Mouse (Mus musculus) bone marrow macrophage, adult 2 months (primary cell): ENCODE measurements around the gene Mccc2. TPM values are rescaled to one million over a fixed set of nuclear protein-coding genes. Genes with fewer than 3 reads are reported as not detected.
"Not testable (repeated sequence)": the region's sequence is repeated elsewhere in the genome, so short reads cannot be mapped to it uniquely, and the experiment has no call there.

Source experiments
- H3K27ac ChIP-seq: 2 replicates; pipeline ENCODE4 v1.5.1; 2012; ENCODE audit warnings: low read depth, low read length; ENCODE audit not compliant: insufficient read depth
- H3K4me1 ChIP-seq: 2 replicates; pipeline ENCODE4 v1.6.1; 2012; ENCODE audit warnings: low read length; ENCODE audit not compliant: control insufficient read depth, insufficient read depth
- H3K4me3 ChIP-seq: 2 replicates; pipeline ENCODE4 v1.5.1; 2012; ENCODE audit warnings: mild to moderate bottlenecking, low read length, moderate library complexity; ENCODE audit not compliant: insufficient read depth
- CTCF ChIP-seq: IDR thresholded peaks from 2 replicates; pipeline ENCODE4 v1.5.1; 2012; ENCODE audit warnings: low read depth, mild to moderate bottlenecking, low read length, moderate library complexity
- POLR2A ChIP-seq: IDR thresholded peaks from 2 replicates; pipeline ENCODE4 v1.6.1; 2012; ENCODE audit warnings: mild to moderate bottlenecking, low read depth, low read length, borderline replicate concordance
- polyA plus RNA-seq: library from polyadenylated mRNA; stranded (reverse); fragments of >200 nt; gene quantifications from 2 replicates; pipeline ENCODE4 v1.2.4, GENCODE M21; 2012; ENCODE audit not compliant: missing spikeins, insufficient read depth, insufficient read length

Gene Mccc2
- 14.2 and 14.5 TPM in 2 replicates for polyA plus RNA-seq

- Histone ChIP-seq H3K4me3 (peak within 1 kb of the TSS; percentile 93), H3K27ac (no peak within 1 kb of the TSS)
- TF ChIP-seq POLR2A (no peak), CTCF (no peak)
Observed at GRCm38 (mm10) chr13:100014906-100015895, at the start of gene Mccc2. TSS of gene Mccc2 (minus strand) at chr13:100015639.

GRCm38 (mm10) chr13:100063936-100064335 lies 48.5 kb upstream of the Mccc2 start:
- no peak overlapping the region for H3K4me3 ChIP-seq
- no peaks in the 10 kb centered on the region for H3K4me1 ChIP-seq
- no peak overlapping the region for H3K27ac ChIP-seq
- no peak for TF ChIP-seq CTCF
- TF ChIP-seq POLR2A: no peak

More at GRCm38 (mm10) chr13:100014906-100015895, at the start of gene Mccc2:
- peaks cover 7% of the 10 kb centered on the region; the same call in 1 of the 2 replicates for H3K4me1 ChIP-seq

GRCm38 (mm10) chr13:100057738-100058137 lies 42.3 kb upstream of the Mccc2 start:
- H3K4me3 ChIP-seq, H3K4me1 ChIP-seq: not testable (repeated sequence)

GRCm38 (mm10) chr13:100026013-100026412 lies 10.6 kb upstream of the Mccc2 start:
- TF ChIP-seq CTCF: no peak
- no peaks in the 10 kb centered on the region for H3K4me1 ChIP-seq
- H3K27ac ChIP-seq: no peak overlapping the region
- H3K4me3 ChIP-seq: no peak overlapping the region

More at GRCm38 (mm10) chr13:100057738-100058137, 42.3 kb upstream of the Mccc2 start:
- H3K27ac ChIP-seq: not testable (repeated sequence)

- TF ChIP-seq POLR2A: no peak
- no peak for TF ChIP-seq CTCF
- no peak overlapping the region for H3K4me3 ChIP-seq
- peaks cover 7% of the 10 kb centered on the region; the same call in 1 of the 2 replicates for H3K4me1 ChIP-seq
- H3K27ac ChIP-seq: no peak overlapping the region
Observed at GRCm38 (mm10) chr13:100016891-100017290, 1.5 kb upstream of the Mccc2 start.

- Histone ChIP-seq H3K27ac (no peak overlapping the region), H3K4me1 (peaks cover 7% of the 10 kb centered on the region; the same call in 1 of the 2 replicates), H3K4me3 (peak overlapping the region; percentile 93)
- no peak for TF ChIP-seq POLR2A
- no peak for TF ChIP-seq CTCF
Observed at GRCm38 (mm10) chr13:100015937-100016336, 498 bp upstream of the Mccc2 start.

GRCm38 (mm10) chr13:100005911-100006496 lies 9.4 kb downstream of the Mccc2 start:
- H3K4me3 ChIP-seq: no peak overlapping the region
- TF ChIP-seq POLR2A (no peak), CTCF (no peak)
- no peak overlapping the region for H3K27ac ChIP-seq

GRCm38 (mm10) chr13:100001790-100002196 lies 13.6 kb downstream of the Mccc2 start:
- peaks cover 9% of the 10 kb centered on the region for H3K4me1 ChIP-seq
- TF ChIP-seq POLR2A: no peak
- peak; percentile 27; the same call in 1 of the 2 replicates for TF ChIP-seq CTCF
- no peak overlapping the region for H3K4me3 ChIP-seq
- H3K27ac ChIP-seq: no peak overlapping the region

More at GRCm38 (mm10) chr13:100005911-100006496, 9.4 kb downstream of the Mccc2 start:
- peaks cover 7% of the 10 kb centered on the region for H3K4me1 ChIP-seq

GRCm38 (mm10) chr13:99999078-99999477 lies 16.4 kb downstream of the Mccc2 start:
- TF ChIP-seq CTCF (no peak), POLR2A (no peak)
- Histone ChIP-seq H3K27ac (no peak overlapping the region), H3K4me1 (peaks cover 6% of the 10 kb centered on the region), H3K4me3 (no peak overlapping the region)

GRCm38 (mm10) chr13:99998099-99998498 lies 17.3 kb downstream of the Mccc2 start:
- no peak for TF ChIP-seq POLR2A
- 0 out of 2 replicates have a peak, but pooled peaks have one; percentile 14 for TF ChIP-seq CTCF
- peaks cover 6% of the 10 kb centered on the region for H3K4me1 ChIP-seq
- H3K27ac ChIP-seq: no peak overlapping the region
- no peak overlapping the region for H3K4me3 ChIP-seq
